Mouse (Mus musculus) myocyte (in vitro differentiated cells): ENCODE measurements around the gene Btbd2.

Experiments
- E2F4 ChIP-seq: IDR thresholded peaks from one replicate; pipeline ENCODE4 v1.6.1; 2011; ENCODE audit warnings: mild to moderate bottlenecking, control low read depth, moderate library complexity; ENCODE audit not compliant: insufficient read depth
- MAX ChIP-seq: IDR thresholded peaks from one replicate; pipeline ENCODE4 v1.6.1; 2011; ENCODE audit warnings: low read depth, mild to moderate bottlenecking, control low read depth
- MYOG ChIP-seq, 3 experiments: IDR thresholded peaks; one replicate each; pipeline ENCODE4 v1.6.1; 2011; ENCODE audit warnings: control low read depth in 2 of 3, low read depth in 2 of 3, mild to moderate bottlenecking in 2 of 3; ENCODE audit not compliant: insufficient read length in 2 of 3, control insufficient read depth in 1 of 3, insufficient read depth in 1 of 3
- POLR2A ChIP-seq: IDR thresholded peaks from one replicate; pipeline ENCODE4 v1.6.1; 2011; ENCODE audit warnings: low read depth, mild to moderate bottlenecking, control low read depth, moderate library complexity; ENCODE audit not compliant: insufficient read length
- POLR2AphosphoS2 ChIP-seq: IDR thresholded peaks from one replicate; pipeline ENCODE4 v1.6.1; 2011; ENCODE audit warnings: low read depth, control low read depth; ENCODE audit not compliant: insufficient read length
- SRF ChIP-seq: IDR thresholded peaks from one replicate; pipeline ENCODE4 v1.6.1; 2011; ENCODE audit warnings: low read depth; ENCODE audit not compliant: control insufficient read depth, insufficient read length
- TCF12 ChIP-seq: IDR thresholded peaks from one replicate; pipeline ENCODE4 v1.6.1; 2011; ENCODE audit warnings: mild to moderate bottlenecking, control low read depth; ENCODE audit not compliant: poor library complexity, insufficient read depth, severe bottlenecking
- TCF3 ChIP-seq: IDR thresholded peaks from one replicate; pipeline ENCODE4 v1.6.1; 2011; ENCODE audit warnings: low read depth, control low read depth; ENCODE audit not compliant: insufficient read length

GRCm38 (mm10) chr10:80682003-80682402 lies 25.1 kb upstream of the Btbd2 start:
- TF ChIP-seq POLR2AphosphoS2, result no peak
- TF ChIP-seq POLR2A, result no peak
- no peak for TF ChIP-seq TCF3
- no peak for TF ChIP-seq TCF12
- TF ChIP-seq SRF, result no peak
- no peak for TF ChIP-seq E2F4
- no peak for TF ChIP-seq MAX
- TF ChIP-seq MYOG (IDR thresholded peaks at IDR 0.05; ENCODE audit: control insufficient read depth in 1 of 3, insufficient read depth in 1 of 3, insufficient read length in 2 of 3, low read depth in 2 of 3), result no peak
